Mouse (Mus musculus): ENCODE measurements around the gene Bcl2l11.
A peak's percentile ranks its signal among the peaks of the same experiment; 100 is the strongest.

DNA sequence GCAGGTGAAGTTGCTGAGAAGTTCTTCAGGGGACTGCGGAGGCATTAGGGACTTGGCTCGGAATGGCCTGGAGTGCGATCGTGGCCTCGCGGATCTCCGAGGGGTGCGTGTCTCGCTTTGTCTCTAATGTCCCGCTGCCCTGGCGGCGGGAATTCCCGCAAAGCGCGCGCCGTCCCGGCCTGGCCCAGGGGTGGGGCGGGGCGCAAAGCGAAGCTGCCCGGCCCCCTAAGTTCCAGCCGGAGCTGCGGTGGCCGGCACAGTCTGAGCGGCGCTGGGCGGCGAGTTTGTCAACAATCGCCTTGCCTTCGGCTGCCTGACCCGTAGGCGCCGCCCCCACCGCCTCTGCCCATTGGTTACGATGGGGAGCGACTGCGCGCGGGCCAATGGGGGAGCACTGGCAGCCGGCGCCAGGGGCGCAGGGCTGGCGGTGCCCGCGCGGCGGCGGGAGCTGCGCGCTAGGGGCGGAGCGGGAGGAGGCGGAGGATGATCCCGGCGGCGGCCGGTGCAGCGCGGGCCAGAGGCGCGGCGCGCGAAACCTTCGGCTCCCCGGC, 1.4 kb downstream of the Bcl2l11 start:
- TF ChIP-seq POLR2A (IDR thresholded peaks at IDR 0.05; ENCODE audit: control insufficient read depth, extremely low read depth, insufficient read depth, low read length, poor library complexity) (peak; percentile 63), CTCF (IDR thresholded peaks at IDR 0.05; ENCODE audit: borderline replicate concordance, control insufficient read depth, extremely low read depth, insufficient read depth, low read length, poor library complexity) (peak; percentile 59; the same call in 1 of the 2 replicates)

Data from thymus, adult 2 months (tissue).